Mouse (Mus musculus): ENCODE measurements around the gene Gstm1.
A peak's percentile ranks its signal among the peaks of the same experiment; 100 is the strongest.
"Not testable (repeated sequence)": the region's sequence is repeated elsewhere in the genome, so short reads cannot be mapped to it uniquely, and the experiment has no call there.

Gstm1 gene

DNA sequence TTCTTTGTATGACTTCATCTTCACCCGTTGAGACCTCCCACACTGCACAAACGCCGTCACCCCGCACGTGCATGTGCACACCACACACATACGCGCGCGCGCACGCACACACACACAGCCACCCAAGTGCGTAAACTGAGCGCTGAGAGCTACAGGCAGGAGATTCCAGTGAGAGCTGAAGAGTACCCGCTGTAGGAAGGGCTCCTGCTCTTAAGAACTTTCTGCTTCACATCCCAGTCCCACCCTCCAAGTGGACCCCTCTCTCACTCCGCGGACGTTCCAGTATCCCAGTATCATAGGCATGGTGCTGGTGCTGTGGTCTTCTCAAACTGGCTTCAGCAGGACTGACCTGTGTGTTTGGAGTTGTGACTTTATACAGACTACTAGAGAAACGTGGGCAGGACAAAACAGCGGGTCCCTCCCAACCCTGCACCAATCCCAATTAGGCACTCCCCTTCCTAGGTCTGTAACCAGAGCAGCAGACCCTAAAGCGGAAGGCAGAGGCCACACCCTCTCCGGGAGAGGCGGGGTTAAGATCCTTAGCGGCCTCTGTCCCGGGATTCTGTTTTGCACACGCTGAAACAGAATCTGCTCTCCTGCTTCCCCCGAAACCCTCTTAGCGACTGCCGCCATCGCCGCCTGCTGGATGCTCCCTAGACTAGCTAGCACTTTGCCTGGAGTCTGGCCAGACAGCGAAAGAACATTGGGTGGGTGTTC is at the start of gene Gstm1:
Gene Gstm1, minus strand, starts transcription at position 501 of the 717 bp plus-strand sequence.
- DNase-seq (ENCODE audit: low read depth, low spot score) = peak; percentile 75

DNA sequence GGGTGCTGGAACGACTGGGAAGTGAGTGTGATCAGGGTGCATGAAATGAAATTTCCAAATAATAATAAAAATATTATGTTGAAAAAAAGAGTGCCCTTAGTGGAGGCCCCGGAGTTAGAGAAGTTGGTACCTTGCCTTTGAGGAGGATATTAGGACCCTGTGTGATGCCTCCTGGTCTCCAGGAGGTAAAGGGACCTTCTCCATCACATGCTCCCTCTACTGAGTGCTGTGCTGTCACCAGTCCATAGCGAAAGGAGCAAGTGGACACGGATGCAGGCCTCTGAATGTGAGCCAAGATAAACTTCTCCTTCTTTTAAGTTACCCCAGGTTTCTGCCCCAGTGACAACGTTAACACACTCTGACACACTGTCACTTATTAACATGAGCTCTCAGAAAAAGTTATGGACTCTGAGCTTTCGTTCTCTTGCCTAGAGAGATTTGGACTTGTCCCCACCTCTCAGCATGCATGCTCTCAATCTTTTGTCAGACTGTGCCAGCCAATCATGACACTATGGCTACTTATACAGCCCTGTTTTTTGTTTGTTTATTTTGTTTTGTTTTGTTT is 49.7 kb upstream of the Gstm1 start:
- DNase-seq (ENCODE audit: low read depth, low spot score) = no peak

- DNase-seq (ENCODE audit: low read depth, low spot score) = no peak
Observed at GRCm38 (mm10) chr3:108065551-108065950, 47.8 kb upstream of the Gstm1 start.

GRCm38 (mm10) chr3:108064672-108065071 is 46.9 kb upstream of the Gstm1 start:
- no peak for DNase-seq (ENCODE audit: low read depth, low spot score)

GRCm38 (mm10) chr3:108062648-108063047 is 44.9 kb upstream of the Gstm1 start:
- no peak for DNase-seq (ENCODE audit: low read depth, low spot score)

- DNase-seq (ENCODE audit: low read depth, low spot score) = peak; percentile 82
Observed at GRCm38 (mm10) chr3:108061420-108061819, 43.6 kb upstream of the Gstm1 start.

DNA sequence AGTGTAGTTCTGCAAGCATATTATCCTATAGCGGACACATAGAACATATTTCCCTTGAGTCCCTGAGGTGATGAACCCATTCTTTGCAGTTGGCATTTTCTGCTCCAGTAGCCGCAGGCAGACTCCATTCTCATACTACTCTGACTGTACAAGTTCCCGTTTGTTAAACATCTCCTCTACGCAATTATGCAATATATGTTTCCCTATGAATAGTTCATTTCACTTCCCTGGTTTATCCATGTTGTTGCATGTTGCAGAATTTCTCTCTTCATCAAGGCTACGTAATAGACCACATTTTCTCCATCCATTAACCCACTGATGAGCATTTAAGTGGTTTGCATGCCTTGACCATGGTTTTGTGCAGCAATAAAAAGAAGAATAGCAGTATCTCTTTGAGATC is 32.7 kb upstream of the Gstm1 start:
- DNase-seq (ENCODE audit: low read depth, low spot score) = no peak

DNA sequence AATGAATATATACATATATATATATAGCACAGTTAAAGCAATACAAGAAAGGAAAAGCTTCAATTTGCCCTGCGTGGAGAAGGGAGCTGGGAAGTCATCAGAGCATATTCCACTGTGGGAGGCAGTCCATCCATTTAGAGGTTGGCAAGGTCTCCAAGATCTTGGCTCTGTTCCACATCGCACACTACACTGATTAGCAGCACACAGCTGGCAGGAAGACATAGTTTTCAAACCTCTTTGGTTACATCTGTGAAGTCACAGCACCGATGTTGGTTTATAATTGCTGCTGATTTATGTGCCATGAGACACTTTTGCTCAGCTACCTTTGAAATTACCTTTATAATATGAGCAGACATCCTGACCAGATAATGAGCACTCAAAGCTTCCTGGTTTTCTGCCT is 30.5 kb upstream of the Gstm1 start:
- DNase-seq (ENCODE audit: low read depth, low spot score) = no peak

GRCm38 (mm10) chr3:108046944-108047655 is 29.3 kb upstream of the Gstm1 start:
- DNase-seq (ENCODE audit: low read depth, low spot score) = no peak

GRCm38 (mm10) chr3:108044394-108045140 is 26.8 kb upstream of the Gstm1 start, which contains the start of gene Gstm4:
TSS of gene Gstm4 (minus strand) at chr3:108044894.
- DNase-seq (ENCODE audit: low read depth, low spot score) = peak; percentile 91

GRCm38 (mm10) chr3:108033156-108033555 is 15.4 kb upstream of the Gstm1 start:
- no peak for DNase-seq (ENCODE audit: low read depth, low spot score)

GRCm38 (mm10) chr3:108032113-108032512 is 14.3 kb upstream of the Gstm1 start:
- no peak for DNase-seq (ENCODE audit: low read depth, low spot score)

- no peak for DNase-seq (ENCODE audit: low read depth, low spot score)
Observed at GRCm38 (mm10) chr3:108028641-108029365, 11.0 kb upstream of the Gstm1 start.

DNA sequence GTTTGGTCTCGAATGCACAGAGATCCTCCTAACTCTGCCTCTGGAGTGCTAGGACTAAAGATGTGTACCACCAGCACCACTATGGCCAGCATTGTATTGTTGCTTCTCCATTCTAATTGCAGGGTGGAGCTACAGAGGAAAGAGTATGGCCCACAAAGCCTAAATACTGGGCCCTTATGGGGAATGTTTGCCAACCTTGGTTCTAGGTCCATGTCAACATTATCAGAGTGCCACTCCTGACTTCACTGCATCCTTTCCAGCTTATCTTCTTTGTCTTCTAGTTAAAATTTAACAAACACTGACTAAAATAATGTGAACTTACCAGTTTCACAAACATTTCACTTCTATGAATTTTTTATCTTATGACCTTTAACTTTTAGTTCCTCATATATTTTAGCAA is 8.8 kb upstream of the Gstm1 start:
- no peak for DNase-seq (ENCODE audit: low read depth, low spot score)

DNA sequence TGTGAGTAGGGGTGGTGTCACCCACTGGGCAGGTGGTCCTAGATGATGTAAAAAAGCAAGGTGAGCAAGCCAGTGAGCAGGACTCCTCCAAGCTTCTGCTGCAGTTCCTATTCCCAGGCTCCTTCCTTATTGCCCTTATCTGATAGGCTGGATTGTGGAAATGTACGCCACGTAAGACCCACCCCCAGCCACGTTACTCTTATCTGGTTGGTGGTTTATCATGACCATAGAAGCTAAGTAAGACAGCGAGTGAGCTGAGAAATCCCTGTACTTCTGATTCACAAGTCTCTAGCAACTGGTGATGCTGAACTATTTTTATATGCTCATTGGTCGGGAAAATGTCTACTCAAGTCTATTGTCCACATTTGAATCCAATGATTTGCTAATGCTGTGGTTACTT is 8.3 kb upstream of the Gstm1 start:
- DNase-seq (ENCODE audit: low read depth, low spot score) = peak; percentile 6

DNA sequence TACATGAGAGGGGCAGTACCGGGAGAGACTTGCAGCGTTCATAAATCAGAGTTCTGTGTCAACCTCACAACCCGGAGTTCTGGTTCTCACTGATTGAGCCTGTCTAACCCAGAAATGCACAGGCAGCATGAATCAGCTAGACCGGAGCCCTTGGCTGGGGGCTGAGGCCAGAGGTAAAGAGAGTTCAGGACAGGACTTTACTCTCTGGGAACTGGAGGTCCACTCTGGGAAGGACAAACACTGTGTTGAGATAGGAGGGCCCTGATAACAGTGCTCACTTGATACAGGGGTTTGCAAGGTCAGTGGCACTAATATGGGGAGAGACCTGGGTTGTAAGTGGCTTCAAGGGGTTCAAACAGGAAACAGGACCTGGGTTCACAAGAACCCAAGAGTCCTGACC is 7.5 kb upstream of the Gstm1 start:
- no peak for DNase-seq (ENCODE audit: low read depth, low spot score)

DNA sequence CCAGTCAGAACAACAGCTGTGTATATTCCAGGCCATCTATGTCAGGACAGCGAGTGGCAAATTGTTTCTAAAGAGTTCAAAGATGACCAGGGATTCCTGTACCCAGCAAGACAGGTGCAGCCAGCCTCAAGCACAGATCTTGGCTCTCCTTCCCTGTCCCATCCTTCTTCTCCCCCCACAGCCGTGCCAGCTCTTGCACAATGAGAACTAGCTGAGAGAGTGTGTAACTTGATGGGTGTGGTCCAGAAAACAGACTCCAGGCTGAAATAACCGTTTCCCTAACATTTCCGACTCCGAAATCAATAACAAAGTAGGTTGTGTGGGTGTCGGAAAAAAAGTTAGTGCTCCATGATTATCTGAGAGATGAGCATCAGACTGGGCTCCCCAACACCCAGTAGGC is 4.9 kb upstream of the Gstm1 start:
- DNase-seq (ENCODE audit: low read depth, low spot score) = no peak

- not testable (repeated sequence) for DNase-seq (ENCODE audit: low read depth, low spot score)
Observed at GRCm38 (mm10) chr3:108020351-108021022, 2.7 kb upstream of the Gstm1 start.

DNA sequence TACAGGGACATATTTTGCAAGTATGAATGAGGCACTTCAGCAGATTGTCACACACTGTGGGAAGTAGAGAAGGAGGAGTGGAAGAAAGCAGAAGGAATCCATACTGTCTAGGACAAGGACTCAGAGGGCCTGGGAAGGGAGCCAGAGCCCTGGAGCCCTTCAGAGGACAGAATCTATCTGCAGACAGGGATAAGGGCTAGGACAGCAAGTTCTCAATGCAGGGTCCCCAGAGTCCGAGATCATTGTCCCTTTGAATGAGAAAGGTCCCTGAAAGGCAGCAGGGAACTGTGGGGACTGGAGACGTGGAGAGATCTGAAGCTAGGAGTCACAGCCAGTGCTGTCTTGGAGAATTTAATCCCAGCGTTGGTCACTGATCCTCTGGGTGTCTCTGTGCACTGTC is 1.5 kb upstream of the Gstm1 start:
- DNase-seq (ENCODE audit: low read depth, low spot score) = not testable (repeated sequence)

DNA sequence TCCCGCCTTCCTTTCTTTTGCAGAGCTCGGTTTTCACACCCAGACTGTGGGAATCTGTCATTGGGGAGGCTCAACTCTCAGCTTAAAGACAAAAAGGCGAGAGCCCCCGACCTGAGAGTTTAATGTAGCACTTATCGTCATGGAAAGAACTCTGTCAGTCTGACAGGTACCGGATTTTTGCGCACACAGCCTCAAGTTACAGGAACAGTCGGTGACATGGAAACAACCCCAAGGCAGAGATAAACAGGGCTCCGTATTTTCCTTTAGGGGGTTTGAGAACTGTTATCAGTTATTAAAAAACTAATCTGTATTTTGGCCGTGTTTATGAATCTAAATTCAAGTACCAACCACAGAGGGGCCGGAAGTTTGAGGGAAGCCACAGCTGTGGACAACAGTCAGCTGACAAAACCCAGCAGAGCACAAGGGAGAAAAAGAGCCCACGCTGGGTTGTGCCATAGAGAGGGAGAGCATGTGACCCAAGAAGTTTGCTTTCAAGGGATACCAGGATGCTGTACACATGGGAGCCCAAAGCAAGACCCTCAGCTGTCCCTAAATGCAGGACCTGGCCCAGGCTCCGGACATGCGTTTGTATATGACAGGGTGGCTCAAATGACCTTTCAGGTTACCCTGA is 532 bp upstream of the Gstm1 start:
- no peak for DNase-seq (ENCODE audit: low read depth, low spot score)

All from CD4-positive, CD25-positive, alpha-beta regulatory T cell, adult 2 months (primary cell).